Mouse (Mus musculus) G1E (cell line): ENCODE measurements around the gene Zfp260. TPM values are rescaled to one million over a fixed set of nuclear protein-coding genes. Genes with fewer than 3 reads are reported as not detected.
"Not testable (repeated sequence)": the region's sequence is repeated elsewhere in the genome, so short reads cannot be mapped to it uniquely, and the experiment has no call there.

Source experiments
- ATAC-seq: 2 replicates; pipeline ENCODE4 v1.8.0; 2016; ENCODE audit warnings: mild to moderate bottlenecking; ENCODE audit not compliant: insufficient number of reproducible peaks, poor library complexity, low FRiP score, severe bottlenecking; ENCODE audit errors: extremely low read depth
- DNase-seq: peaks from one replicate; pipeline ENCODE4 v3.0.0; 2012; ENCODE audit warnings: low spot score
- H3K27me3 ChIP-seq: 2 replicates; pipeline ENCODE4 v1.6.1; 2012; ENCODE audit warnings: mild to moderate bottlenecking, low read length, inconsistent platforms; ENCODE audit not compliant: insufficient read depth
- H3K36me3 ChIP-seq: replicated peaks from 2 replicates; pipeline ENCODE3; 2012; ENCODE audit warnings: mild to moderate bottlenecking, inconsistent platforms
- H3K4me1 ChIP-seq: 2 replicates; pipeline ENCODE4 v1.6.1; 2012; ENCODE audit warnings: low read depth, low read length, inconsistent platforms, mixed read lengths; ENCODE audit not compliant: insufficient read depth
- H3K4me3 ChIP-seq: 2 replicates; pipeline ENCODE4 v1.5.1; 2012; ENCODE audit warnings: low read depth, mild to moderate bottlenecking, inconsistent platforms, low read length, moderate library complexity, mixed read lengths
- H3K9me3 ChIP-seq: replicated peaks from 2 replicates; pipeline ENCODE4 v1.6.1; 2012; ENCODE audit warnings: inconsistent platforms
- CTCF ChIP-seq: IDR thresholded peaks from 2 replicates; pipeline ENCODE4 v1.5.1; 2012; ENCODE audit warnings: low read depth, low read length, inconsistent platforms, mixed read lengths
- GATA1 ChIP-seq: IDR thresholded peaks from 2 replicates; pipeline ENCODE4 v1.6.1; 2012; ENCODE audit warnings: borderline replicate concordance, low read length, inconsistent platforms, mixed read lengths
- GATA2 ChIP-seq: IDR thresholded peaks from 2 replicates; pipeline ENCODE4 v1.6.1; 2012; ENCODE audit warnings: low read depth, low read length, inconsistent platforms, borderline replicate concordance
- POLR2AphosphoS5 ChIP-seq: IDR thresholded peaks from 2 replicates; pipeline ENCODE4 v1.6.1; 2012; ENCODE audit warnings: low read depth, low read length, inconsistent platforms; ENCODE audit not compliant: insufficient replicate concordance
- TAL1 ChIP-seq: conservative IDR thresholded peaks from 2 replicates; pipeline ENCODE4 v1.6.1; 2012; ENCODE audit warnings: low read depth, low read length, inconsistent platforms, mixed read lengths
- polyA plus RNA-seq: library from polyadenylated mRNA; stranded (reverse); fragments of >175 nt; gene quantifications from 2 replicates; pipeline ENCODE4 v1.2.3, GENCODE M21; 2012
- total RNA-seq, 2 experiments: library from RNA; stranded (forward) in 1 of 2; stranded (reverse) in 1 of 2; fragments of 200-1000 nt in 1 of 2; fragments of >200 nt in 1 of 2; fragmentation: Nextera tagmentation in 1 of 2; gene quantifications; 2 replicates each; pipeline ENCODE4 v1.2.3; 2014 to 2017

Gene Zfp260
- total and polyA plus RNA-seq, 3 experiments: 0.30 to 29.5 (median 24.6) TPM

GRCm38 (mm10) chr7:30092666-30093065 lies 1.9 kb upstream of the Zfp260 start:
- peaks cover 51% of the 10 kb centered on the region for H3K4me1 ChIP-seq
- H3K9me3 ChIP-seq: no peaks in the 10 kb centered on the region
- DNase-seq: no peak
- H3K4me3 ChIP-seq: no peak overlapping the region
- H3K27me3 ChIP-seq: no peaks in the 10 kb centered on the region
- TF ChIP-seq TAL1 (no peak), GATA1 (no peak), POLR2AphosphoS5 (no peak), GATA2 (no peak), CTCF (no peak)
- H3K36me3 ChIP-seq: peaks cover 8% of the 10 kb centered on the region
- no peak for ATAC-seq

- H3K36me3 ChIP-seq: peaks cover 13% of the 10 kb centered on the region
- ATAC-seq (no peak), DNase-seq (no peak)
- peak overlapping the region; percentile 79; the same call in 1 of the 2 replicates for H3K4me3 ChIP-seq
- H3K27me3 ChIP-seq: no peaks in the 10 kb centered on the region
- H3K9me3 ChIP-seq: no peaks in the 10 kb centered on the region
- TF ChIP-seq GATA2: no peak
- H3K4me1 ChIP-seq: peaks cover 48% of the 10 kb centered on the region
These were observed 610 bp upstream of the Zfp260 start for GRCm38 (mm10) chr7:30093918-30094415.

- Histone ChIP-seq H3K4me3 (peak overlapping the region; percentile 79), H3K36me3 (peaks cover 22% of the 10 kb centered on the region), H3K27me3 (no peaks in the 10 kb centered on the region), H3K4me1 (peaks cover 36% of the 10 kb centered on the region), H3K9me3 (no peaks in the 10 kb centered on the region)
- ATAC-seq (no peak), DNase-seq (no peak)
- no peak for TF ChIP-seq CTCF
These were observed 1.1 kb downstream of the Zfp260 start for GRCm38 (mm10) chr7:30095551-30096125.

- H3K4me1 ChIP-seq: peaks cover 21% of the 10 kb centered on the region
- peaks cover 7% of the 10 kb centered on the region for H3K9me3 ChIP-seq
- no peak for DNase-seq
- H3K27me3 ChIP-seq: no peaks in the 10 kb centered on the region
- ATAC-seq: no peak
- H3K36me3 ChIP-seq: peaks cover 45% of the 10 kb centered on the region
- no peak overlapping the region for H3K4me3 ChIP-seq
- TF ChIP-seq POLR2AphosphoS5: no peak
- TF ChIP-seq GATA2: no peak
- TF ChIP-seq TAL1: no peak
- no peak for TF ChIP-seq CTCF
- TF ChIP-seq GATA1: no peak
These were observed 4.7 kb downstream of the Zfp260 start for GRCm38 (mm10) chr7:30099297-30099696.

GRCm38 (mm10) chr7:30116076-30116475 lies 21.5 kb downstream of the Zfp260 start:
- H3K9me3 ChIP-seq: peaks cover 25% of the 10 kb centered on the region
- H3K4me1 ChIP-seq: peaks cover 3% of the 10 kb centered on the region
- DNase-seq (no peak), ATAC-seq (no peak)
- no peaks in the 10 kb centered on the region for H3K36me3 ChIP-seq
- peaks cover 2% of the 10 kb centered on the region; the same call in 1 of the 2 replicates for H3K27me3 ChIP-seq
- TF ChIP-seq POLR2AphosphoS5 (no peak), GATA1 (no peak), GATA2 (no peak), CTCF (no peak), TAL1 (no peak)
- H3K4me3 ChIP-seq: no peak overlapping the region

- DNase-seq, H3K27me3 ChIP-seq, ATAC-seq, H3K36me3 ChIP-seq, H3K4me3 ChIP-seq: not testable (repeated sequence)
- Histone ChIP-seq H3K9me3 (peaks cover 25% of the 10 kb centered on the region), H3K4me1 (peaks cover 13% of the 10 kb centered on the region)
These were observed 23.4 kb downstream of the Zfp260 start for GRCm38 (mm10) chr7:30117935-30118334.
